Comparison of ENCODE assay signal across 12 mouse cellular contexts in the genomic region with DNA sequence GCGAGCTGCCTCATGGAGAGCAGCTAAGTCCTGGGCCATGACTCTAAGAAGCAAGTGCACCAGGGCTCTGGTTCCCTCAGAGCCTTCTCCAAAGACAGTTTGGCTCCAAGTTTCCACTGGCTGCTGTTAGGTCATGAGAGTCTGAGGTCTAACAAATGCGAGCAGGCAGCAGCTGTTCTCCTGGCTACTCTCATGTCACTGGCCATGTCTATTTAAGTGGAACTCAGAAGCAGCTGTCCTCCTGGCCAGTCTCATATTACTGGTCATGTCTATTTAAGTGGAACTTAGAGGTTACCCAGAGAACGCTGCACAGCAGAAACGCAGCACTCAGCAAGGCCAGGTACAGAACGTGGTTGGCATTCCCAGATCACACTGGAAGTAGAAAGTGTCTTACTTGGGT. TPM values are rescaled to one million over a fixed set of nuclear protein-coding genes. Genes with fewer than 3 reads are reported as not detected.
DNase-seq lines count a peak whose midpoint lies in the region; ATAC-seq and TF ChIP-seq lines count a peak whose summit lies in the region.
"Had no signal": no experiment of that assay in that cellular context is flagged by ENCODE, and none has a peak within 500 bp of the region (broad histone marks: within the 10 kb centered on the region; RNA-seq: fewer than 3 reads in every experiment).

No protein-coding gene starts in this region.

- TF ChIP-seq POLR2A in limb, embryonic 14.5 days (IDR thresholded peaks at IDR 0.05; ENCODE audit: borderline replicate concordance, extremely low read depth, insufficient read depth, insufficient read length): no peak

- no peaks in the 10 kb centered on the region for H3K27me3 ChIP-seq in heart, embryonic 13.5 days (replicated peaks)
- no peaks in the 10 kb centered on the region for H3K27me3 ChIP-seq in limb, embryonic 14.5 days (ENCODE audit: control insufficient read depth, insufficient read depth, low read length)
- H3K27me3 ChIP-seq: neural tube, embryonic 12.5 days had no signal

- H3K36me3 ChIP-seq in heart, embryonic 13.5 days: peaks cover 86% of the 10 kb centered on the region
- no peaks in the 10 kb centered on the region for H3K36me3 ChIP-seq in limb, embryonic 14.5 days (ENCODE audit: control insufficient read depth, insufficient read depth, low read length)
- H3K36me3 ChIP-seq: midbrain, embryonic 12.5 days; neural tube, embryonic 12.5 days had no signal

- no peaks in the 10 kb centered on the region for H3K9me3 ChIP-seq in heart, embryonic 13.5 days
- no peaks in the 10 kb centered on the region for H3K9me3 ChIP-seq in limb, embryonic 14.5 days (ENCODE audit: control insufficient read depth, low read length)
- H3K9me3 ChIP-seq: midbrain, embryonic 12.5 days had no signal

- DNase-seq in kidney, postnatal 14 days: peak; percentile 16
- no peak for DNase-seq in kidney, adult 9 months
- peak; percentile 85 for DNase-seq in gastrocnemius, postnatal 25 days
- DNase-seq in limb, embryonic 14.5 days (ENCODE audit: low spot score): peak; percentile 68
- DNase-seq in spleen, adult 18-20 months: no peak
- no peak for DNase-seq in ovary, postnatal 36 days (ENCODE audit: low spot score)
- DNase-seq: cerebellum, postnatal 10 days had no signal

- peak overlapping the region; percentile 10 for H3K27ac ChIP-seq in heart, embryonic 13.5 days (replicated peaks)
- H3K27ac ChIP-seq in limb, embryonic 14.5 days (replicated peaks; ENCODE audit: low read depth, low read length): no peak overlapping the region
- H3K27ac ChIP-seq: left cerebral cortex, adult 2 months; midbrain, embryonic 12.5 days; neural tube, embryonic 12.5 days; stomach, postnatal 0 days had no signal

- WGBS in heart, embryonic 13.5 days: 51% methylated on average over 5 of the region's 5 CpGs
- 65% methylated on average over 5 of the region's 5 CpGs for WGBS in limb, embryonic 14.5 days

- 0 out of 2 replicates have a peak overlapping the region, but pooled peaks have one; percentile 1 for H3K9ac ChIP-seq in heart, embryonic 13.5 days
- H3K9ac ChIP-seq in limb, embryonic 14.5 days (ENCODE audit: low read depth, low read length, severe bottlenecking): no peak overlapping the region
- H3K9ac ChIP-seq: midbrain, embryonic 12.5 days; neural tube, embryonic 12.5 days had no signal

- no peak for ATAC-seq in heart, embryonic 13.5 days (ENCODE audit: extremely low read depth, insufficient number of reproducible peaks, low FRiP score, low TSS enrichment)
- peak; percentile 87 for ATAC-seq in limb, embryonic 14.5 days (ENCODE audit: low FRiP score, low read depth)

- H3K4me1 ChIP-seq in heart, embryonic 13.5 days: peaks cover 34% of the 10 kb centered on the region
- H3K4me1 ChIP-seq in limb, embryonic 14.5 days (ENCODE audit: control insufficient read depth, insufficient read depth, low read length): peaks cover 20% of the 10 kb centered on the region

- H3K4me3 ChIP-seq in heart, embryonic 13.5 days: no peak overlapping the region
- H3K4me3 ChIP-seq in limb, embryonic 14.5 days (replicated peaks; ENCODE audit: low read length): no peak overlapping the region
- H3K4me3 ChIP-seq: left cerebral cortex, adult 2 months; midbrain, embryonic 12.5 days; neural tube, embryonic 12.5 days had no signal

- no peak overlapping the region for H3K4me2 ChIP-seq in heart, embryonic 13.5 days
- H3K4me2 ChIP-seq in limb, embryonic 14.5 days (replicated peaks; ENCODE audit: low read depth, low read length, severe bottlenecking): no peak overlapping the region
- H3K4me2 ChIP-seq: midbrain, embryonic 12.5 days; neural tube, embryonic 12.5 days had no signal

RNA-seq across cellular contexts. Expression of a gene that starts 36.1 kb away (rescaled TPM):
- total RNA-seq in gastrocnemius, postnatal 25 days (2021): 100 to 1,000 TPM; 404 to 431 TPM
- polyA plus RNA-seq in heart, embryonic 13.5 days (2015; fragmentation: Nextera tagmentation; extraction: Ambion mirVana): 728 and 793 TPM in 2 replicates
- polyA plus RNA-seq in limb, embryonic 14.5 days (2012; rRNA removed): 361 and 386 TPM in 2 replicates
- polyA plus RNA-seq in limb, embryonic 14.5 days (2014; fragmentation: Nextera tagmentation; extraction: Ambion mirVana): 718 and 721 TPM in 2 replicates

RNA-seq across cellular contexts. Expression of a gene that starts 36.4 kb away (rescaled TPM):
- 1,000 to 10,000 TPM; 1,018 to 1,234 TPM for total RNA-seq in gastrocnemius, postnatal 25 days (2021)
- polyA plus RNA-seq in heart, embryonic 13.5 days (2015; fragmentation: Nextera tagmentation; extraction: Ambion mirVana): 156 and 169 TPM in 2 replicates
- 20.8 and 29.6 TPM in 2 replicates for polyA plus RNA-seq in limb, embryonic 14.5 days (2012; rRNA removed)
- polyA plus RNA-seq in limb, embryonic 14.5 days (2014; fragmentation: Nextera tagmentation; extraction: Ambion mirVana): 22.6 and 33.2 TPM in 2 replicates

Comparison
In these comparisons a context has a peak if more than half of its experiments do, and no peak if none do; other contexts are left out.
1. DNase-seq: peak in kidney, postnatal 14 days (single experiment), gastrocnemius, postnatal 25 days (single experiment) and limb, embryonic 14.5 days (single experiment); none in kidney, adult 9 months (single experiment), spleen, adult 18-20 months (0 of 2) and ovary, postnatal 36 days (single experiment).